Mouse (Mus musculus): ENCODE measurements around the gene Scimp.
"Not testable (repeated sequence)": the region's sequence is repeated elsewhere in the genome, so short reads cannot be mapped to it uniquely, and the experiment has no call there.

Gene Scimp

DNA sequence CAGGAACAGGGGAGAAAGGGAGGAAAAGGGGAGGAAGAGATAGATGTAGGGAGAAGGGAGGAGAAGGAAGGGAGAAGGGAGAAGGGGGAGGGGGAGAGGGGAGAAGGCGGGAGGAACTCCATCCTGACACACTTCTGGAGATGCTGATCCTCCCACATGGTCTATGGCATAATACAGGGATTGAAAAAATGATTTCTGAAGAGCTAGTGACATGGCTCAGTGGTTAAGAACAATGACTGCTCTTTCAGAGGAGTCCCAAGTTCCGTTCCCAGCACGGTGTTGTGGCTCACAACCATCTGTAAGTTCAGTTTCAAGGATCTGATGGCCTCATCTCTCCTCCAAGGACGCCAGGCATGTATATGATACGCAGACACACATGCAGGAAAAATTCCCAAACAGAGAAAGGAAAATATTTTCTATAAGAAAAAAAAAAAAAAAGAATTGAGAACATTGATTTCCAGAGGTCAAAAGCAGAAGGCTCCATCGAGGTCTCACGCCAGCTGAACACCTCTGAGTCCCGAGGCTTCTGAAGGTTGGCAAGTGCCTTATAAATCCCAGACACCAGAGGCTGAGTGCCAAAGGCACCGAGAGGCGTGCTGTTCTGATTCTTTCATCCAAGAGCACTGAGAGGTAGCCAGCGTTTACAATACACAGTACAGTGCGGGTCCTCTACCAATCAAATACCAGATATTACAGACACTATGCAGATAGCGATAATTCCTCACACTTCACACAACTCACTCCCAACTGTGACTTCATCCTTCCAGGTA lies 730 bp downstream of the Scimp start:
- DNase-seq: no peak

DNA sequence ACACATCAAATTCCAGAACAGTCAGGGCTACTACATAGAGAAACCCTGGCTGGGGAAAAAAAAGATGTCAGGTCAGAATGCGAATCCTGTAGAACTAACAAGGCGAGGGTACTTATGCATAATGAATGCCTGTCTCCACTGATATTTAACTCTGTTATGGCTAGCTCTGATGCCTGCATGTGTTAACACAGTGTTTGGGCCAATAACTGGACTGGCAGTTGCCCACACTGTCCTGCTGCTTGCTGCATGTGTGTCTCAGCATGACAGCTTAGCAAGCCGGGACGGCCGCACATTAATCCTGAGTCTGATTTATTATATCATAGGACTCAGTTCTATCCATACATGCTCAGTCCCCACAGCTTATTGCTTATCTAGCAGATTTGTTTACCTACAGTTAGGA lies 1.3 kb downstream of the Scimp start:
- no peak for DNase-seq

DNA sequence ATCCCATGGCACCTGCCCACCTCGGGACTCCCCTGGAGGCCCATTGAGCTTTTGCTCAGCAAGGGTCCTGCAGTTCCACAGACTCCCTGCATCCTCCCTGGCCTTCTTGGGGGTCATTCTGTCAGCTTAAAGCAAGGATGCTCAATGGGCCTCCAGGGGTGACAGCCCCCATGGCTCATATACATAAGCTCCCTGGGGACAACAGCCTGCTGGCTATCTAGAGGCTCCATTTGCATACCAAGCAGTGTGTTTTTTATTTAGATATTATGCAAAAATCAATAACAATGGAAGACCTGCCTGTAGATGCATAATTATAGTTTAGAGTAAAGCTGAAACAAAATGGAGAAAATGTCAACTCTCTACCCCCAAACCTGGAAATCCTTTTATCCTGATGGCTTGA lies 3.4 kb downstream of the Scimp start:
- DNase-seq: no peak

DNA sequence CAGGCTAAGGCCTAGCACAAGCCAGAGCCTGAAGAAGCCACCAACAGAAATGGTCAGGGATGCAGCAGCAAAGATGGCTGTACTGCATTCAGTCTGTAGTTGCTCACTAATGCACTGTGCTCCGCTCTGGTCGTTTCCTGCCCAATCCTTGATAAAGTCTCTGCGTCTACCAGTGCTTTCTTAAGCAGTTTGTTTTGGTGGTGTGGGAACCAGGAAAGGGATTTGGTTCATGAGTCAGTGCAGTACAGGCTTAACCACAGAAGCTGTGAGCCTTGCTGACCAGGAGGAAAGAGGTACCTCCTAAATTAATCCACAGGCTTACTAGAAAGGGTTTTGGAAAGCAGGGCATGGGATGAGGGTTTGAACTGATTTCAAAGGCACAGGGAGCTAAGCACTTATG lies 4.3 kb downstream of the Scimp start:
- no peak for DNase-seq

DNA sequence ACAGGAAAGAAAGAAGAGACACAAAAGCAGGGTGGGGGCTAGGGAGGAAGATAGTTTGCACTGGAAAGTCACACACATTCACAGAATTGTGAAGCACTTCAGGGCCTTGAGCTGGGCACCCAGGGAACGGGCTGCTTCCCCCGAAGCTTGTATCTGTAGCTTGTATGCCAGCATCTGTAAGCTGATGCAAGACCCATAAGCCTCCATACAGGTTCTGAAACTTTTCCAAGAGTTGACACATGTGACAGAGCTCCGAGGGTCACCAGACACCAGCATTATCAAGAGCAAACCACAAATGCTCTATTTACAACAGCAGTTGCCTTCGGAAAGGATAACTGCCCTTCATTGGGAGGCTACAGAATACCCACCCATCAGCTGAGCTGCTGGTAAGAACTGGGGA lies 4.8 kb downstream of the Scimp start:
- no peak for DNase-seq

DNA sequence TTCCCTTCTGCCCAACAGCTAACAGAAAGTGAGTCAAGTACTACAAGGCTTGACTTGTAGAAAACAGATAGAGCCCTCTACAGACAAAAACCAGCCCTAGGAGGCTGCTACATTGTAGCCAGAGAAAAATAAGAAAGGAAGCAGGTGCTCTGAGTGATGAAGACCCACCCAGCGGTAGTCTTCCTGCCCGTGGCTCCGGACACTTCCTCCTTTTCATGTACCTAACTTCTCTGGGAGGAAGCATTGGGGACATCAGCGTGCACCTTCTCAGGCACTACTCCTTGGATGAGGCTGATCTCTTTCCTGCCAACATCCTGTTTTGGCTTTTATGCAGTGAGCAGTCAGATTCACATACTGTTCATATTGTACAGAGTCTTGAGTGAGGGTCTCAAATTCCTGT lies 5.7 kb downstream of the Scimp start:
- no peak for DNase-seq

DNA sequence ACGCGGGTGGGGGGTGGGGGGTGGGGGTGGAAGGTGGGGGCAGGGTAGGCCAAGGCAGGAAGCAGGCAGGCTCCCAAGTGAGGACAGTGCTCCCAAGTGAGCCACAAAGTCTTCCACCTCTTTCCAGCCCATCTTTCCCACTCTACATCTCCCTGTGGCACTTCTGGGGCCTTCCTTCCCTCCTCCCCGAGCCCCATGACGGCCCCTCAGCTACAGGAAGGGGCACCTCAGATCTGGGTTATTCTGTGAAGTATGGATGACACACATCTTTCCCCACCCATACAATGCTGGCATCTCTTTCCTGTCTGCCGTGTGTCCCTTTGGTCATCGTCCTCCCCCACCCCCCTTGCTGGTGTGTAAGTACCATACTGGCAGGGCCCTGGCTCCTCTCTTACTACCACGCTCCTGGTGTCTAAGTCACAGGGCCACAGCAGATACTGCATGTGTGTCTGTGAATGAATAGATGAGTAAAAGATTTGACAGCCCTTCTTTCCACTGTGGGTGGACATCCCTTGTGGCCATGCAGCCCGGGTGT lies 6.7 kb downstream of the Scimp start:
- no peak for DNase-seq

DNA sequence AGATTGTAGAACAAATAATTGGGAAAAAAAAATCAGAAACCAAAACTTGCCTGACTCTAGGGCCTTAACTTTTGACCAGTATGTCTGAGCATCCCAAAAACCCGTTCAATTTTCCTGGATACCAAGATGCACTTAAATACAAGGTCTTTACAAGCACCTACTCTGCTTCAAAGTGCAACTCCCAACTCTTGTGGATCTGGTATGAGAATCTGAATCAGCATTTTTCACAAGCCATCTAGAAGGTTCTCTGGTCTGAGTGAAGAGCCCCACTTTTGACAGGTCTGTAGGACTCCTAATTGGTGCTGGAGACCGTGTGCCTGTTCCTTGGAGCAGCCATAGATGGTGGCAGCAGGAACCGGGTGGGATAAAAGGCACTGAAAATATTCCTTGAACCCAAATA lies 8.0 kb downstream of the Scimp start:
- DNase-seq: no peak

DNA sequence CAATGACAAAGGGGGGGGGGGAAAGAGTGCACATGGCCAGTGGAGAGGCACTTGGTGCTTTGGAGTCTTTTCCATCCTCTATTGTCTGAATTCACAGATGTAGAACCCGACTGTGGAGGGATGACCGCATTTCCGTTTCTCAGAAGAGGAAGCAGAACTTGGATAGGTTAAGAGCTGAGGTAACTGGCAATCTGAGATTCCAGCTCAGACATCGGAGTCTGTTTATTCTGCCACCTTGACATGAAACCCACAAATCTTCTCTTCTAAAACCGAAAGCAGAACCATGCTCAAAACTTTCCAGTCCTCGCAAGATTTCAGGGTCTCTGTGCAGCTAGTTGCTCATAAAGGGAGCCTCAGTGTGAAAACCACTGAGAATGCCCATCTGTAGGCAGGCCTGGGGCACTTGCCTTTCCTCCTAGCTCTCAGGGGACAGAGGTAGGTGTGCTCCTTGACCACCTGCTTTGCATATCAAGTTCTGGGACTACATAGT lies 8.6 kb downstream of the Scimp start:
- DNase-seq: no peak

DNA sequence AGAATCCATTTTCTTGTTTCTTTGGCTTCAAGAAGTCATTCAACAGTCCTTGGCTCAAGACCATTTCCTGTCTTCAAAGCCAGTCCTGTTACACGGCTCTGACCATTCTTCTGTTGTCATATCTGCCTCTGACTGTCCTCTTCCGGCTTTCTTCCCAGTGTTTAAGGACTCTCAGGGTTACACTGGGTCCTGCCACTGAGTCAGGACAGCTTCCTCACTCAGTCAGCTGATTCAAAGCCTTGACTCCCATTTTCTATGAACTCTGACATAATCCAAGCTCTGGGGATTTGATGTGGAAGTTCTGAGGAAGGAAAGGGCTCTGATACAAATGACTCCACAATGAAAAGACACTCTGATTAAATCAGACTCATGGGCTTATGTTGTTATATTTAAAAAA lies 9.5 kb downstream of the Scimp start:
- DNase-seq: no peak

DNA sequence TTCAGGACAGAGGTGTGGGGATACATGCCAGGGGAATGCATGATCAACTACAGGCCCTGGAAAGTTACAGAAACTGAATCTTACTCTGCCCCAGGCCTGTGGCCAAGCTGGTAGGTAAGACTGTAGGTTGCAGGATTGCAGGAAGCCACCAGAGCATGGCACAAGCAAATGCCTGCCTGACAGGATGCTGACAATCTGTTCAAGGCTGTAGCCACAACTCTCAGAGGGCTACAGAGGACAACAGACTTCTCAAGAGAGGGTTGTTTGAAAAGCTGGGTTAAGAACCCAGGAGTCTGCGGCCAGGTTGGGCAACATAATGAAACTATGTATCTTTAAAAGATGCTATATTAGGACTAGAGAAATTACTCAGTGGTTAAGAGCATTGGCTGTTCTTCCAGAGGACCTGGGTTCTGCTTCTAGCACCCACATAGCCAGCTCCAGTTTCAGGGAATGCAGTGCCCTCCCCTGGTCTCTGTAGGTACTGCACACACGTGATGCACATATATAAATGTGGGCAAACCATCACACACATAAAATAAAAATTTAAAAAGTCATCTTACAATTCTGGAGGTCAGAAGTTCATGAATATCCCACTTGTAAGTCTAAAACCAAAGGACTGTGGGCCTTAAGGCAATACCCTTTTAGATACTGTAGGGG lies 10.1 kb downstream of the Scimp start:
- no peak for DNase-seq

DNA sequence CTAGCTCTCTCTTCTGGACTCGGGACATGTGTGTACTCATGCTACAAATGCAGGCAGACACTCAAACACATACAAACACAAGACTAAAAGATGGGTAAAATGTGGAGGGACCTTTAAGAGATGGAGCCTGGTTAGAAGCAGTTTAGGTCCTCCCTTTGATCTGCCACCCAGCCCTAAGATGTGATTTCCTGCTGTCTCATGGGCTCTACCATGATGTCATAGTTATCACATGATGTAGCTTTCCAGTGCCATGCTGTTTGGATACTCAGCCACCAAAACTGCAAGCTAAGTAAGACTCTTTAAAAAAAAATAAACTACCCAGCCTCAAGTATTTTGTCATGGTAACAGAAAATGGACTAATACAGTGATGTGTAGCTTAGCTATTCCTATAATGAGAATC lies 20.0 kb downstream of the Scimp start:
- DNase-seq: no peak

DNA sequence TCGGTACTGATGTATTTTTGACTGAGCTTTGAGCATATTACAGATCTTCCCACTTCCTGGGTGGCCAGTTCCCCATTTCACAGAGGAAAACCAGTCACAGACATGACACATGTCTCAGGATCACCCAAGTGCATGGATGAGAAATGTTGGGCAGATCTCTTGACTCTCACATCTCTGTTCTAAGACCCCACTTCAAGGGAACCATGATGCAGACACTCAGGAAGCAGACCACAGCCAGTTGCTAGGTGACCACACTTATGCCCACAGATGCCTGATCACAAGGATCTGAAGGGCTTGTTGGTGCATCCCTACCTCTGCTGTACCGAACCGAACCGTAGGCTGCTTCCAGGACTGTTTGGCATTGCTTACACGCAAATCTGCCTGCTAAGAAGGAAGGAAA lies 20.7 kb downstream of the Scimp start:
- DNase-seq: no peak

DNA sequence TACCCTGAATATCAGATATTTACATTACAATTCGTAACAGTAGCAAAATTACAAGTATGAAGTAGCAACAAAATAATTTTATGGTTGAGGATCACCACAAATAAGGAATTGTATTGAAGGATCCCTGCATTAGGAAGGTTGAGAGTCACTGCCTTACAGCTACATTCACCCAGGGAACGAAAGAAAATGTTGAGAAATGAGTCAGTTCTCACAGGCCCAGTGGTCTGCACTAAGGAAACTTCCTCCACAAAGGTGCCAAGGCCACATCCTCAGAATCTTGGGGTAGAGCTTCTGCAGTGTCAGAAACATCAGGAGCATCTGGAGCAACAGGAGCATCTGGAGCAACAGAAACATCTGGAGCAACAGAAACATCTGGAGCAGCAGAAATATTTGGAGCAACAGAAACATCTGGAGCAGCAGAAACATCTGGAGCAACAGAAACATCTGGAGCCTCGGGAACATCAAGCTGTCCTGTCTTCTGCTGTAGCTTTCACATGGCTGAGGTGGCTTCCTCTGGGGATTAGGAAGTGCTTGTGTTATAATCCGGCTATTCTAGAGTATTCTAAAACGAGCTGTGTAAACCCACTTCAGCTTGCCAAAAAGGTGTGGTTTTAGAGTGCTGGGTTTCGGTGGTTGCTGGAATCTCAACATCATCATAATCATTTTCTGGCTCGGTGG lies 21.4 kb downstream of the Scimp start:
- no peak for DNase-seq

DNA sequence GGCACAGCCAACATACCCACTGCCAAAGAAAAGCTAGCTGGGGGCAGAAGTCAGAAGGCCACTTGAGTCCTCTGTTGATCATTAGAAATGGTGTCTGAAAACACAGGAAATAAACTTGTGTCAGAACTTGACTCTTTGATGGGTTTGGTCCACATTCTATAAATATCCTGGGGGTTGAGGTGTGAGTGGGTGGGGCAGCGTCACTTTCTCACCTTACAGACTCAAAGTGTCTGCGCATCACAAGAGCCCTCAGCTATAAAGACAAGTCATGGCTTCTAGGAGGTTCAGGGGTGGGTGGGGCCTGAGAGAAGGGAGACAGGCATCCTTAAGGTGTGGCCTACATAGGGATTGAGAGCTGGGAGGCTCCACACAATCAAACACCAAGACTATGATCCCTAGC lies 22.0 kb downstream of the Scimp start:
- no peak for DNase-seq

DNA sequence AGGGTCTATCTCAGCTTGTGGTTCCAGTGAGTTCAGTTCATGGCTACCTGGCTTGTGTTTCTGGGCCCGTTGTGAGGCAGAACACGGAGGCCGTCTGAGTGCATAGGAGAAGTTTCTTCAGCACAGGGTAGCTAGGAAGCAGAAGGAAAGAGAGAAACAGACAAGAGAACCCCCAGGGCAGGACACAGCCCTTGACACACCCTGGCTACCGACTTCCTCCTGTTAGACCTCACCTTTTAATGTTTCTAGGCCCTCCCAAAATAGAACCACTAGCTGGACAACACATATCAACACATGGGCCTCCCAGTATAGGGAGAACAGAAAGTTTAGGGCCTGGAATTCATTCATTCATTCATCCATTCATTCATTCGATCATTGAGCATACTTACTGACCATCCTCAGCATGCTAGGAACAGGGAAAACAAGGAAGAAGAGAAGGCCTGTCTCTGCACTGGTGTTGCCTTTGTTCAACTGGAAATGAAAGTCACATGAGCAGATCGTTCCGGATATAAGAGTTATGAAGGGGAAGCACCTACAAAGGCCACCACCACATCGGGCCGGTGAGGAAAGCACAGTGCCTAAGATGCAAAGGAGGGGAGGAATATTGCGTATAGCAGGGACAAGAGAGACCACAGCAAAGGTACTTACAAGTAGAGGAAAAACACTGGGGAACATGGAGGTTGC lies 23.3 kb downstream of the Scimp start:
- no peak for DNase-seq

DNA sequence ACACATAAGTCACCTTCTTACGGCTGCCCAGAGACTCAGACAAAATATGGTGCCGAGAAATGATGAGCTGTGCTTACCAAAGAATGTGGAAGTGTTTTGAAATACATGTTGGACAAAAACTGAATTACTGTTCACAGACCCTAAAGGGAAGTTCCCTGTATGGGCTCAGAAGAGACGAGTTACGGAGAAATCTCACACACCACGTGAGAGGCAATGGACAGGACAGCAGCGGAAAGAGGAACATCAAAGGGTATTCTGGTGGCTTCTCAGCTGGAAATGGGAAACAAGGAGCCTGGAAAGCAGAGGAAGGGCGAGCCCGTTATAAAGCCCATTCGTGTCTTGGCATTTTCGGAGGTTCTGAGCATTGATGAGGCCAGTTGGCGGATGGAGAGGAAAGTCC lies 25.3 kb downstream of the Scimp start:
- DNase-seq: no peak

DNA sequence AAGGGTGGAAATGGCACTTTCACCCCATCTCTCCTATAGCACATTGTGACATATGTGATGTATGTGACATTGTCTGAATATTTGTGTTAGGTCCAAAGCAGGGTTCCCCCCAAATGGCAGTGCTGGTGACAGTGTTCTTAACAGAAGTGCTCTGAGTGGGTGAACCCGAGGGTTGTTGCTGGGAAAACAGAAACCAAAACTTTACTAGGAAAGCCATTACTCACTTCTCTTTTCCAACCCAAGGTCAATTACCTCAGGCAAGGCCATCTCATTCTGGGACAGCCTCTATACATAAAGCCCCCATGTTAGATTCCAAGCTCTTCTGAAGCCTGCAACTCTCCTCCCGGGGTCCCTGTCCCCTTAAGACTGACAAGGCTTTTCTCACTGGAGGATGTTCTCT lies 26.5 kb downstream of the Scimp start:
- no peak for DNase-seq

DNA sequence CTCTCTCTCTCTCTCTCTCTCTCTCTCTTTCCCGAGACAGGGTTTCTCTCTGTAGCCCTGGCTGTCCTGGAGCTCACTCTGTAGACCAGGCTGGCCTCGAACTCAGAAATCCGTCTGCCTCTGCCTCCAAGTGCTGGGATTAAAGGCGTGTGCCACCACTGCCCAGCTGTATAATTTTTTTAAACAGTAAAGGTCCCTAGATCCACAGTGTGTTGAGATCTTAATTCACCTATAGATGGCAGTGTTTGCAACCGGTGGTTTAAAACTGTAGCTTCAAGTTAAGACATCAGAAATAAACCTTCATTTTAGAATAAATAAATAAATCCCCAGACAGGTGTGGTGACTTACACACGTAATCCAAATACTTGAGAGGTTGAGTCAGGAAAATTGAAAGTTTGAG lies 34.3 kb downstream of the Scimp start:
- DNase-seq: not testable (repeated sequence)

DNA sequence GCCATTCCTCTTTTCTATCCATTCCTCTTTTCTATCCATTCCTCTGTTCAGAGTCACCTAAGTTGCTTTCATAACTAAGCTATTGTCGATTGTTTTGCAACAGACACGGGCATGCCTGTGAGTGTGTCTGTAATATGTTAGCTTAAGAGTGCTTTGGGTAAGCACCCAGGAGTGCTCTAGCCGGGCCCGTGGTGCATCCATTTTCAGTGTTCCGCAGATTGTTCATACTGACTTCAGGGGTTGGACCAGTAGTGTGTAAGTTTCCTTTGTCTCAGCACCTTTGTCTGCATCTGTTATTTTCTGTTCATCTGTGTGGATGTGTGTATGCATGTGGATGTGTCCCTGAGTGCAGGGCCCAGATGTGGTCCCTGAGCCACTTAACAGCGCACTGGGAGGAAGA lies 34.8 kb downstream of the Scimp start:
- DNase-seq: no peak

DNA sequence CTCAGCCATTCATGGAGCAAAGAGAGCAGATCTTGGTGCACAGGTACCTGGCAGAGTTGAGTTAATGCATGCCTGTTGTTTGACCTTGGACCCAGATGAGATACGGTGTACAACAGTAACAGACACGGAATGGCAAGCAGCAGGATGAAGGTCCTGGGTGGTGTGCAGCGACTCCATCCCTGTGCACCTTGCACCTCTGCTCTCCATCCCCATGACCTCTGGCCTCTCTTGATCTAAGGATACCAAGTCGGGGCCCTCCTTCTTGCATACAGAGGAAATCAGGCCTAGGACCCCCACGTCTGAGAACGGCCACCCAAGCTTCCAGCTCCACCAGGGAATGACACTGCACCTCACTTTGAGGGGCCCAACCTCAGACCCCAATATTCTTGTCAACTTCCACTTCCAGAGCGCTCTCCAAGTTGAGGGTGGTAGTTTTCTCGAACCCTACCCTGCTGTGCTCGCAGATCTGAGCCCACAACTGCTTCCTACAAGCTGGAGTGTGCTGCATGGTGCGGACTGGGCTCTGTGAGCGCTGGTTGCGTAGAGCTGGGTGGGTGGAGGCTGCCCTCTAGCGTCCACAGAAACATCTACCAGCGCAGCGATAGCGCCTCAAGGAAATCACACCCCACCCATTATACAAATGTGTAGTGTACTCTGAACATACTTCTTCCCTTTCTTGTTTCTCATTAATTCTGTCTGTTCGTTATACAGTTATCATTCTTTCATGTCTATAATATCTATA lies 35.4 kb downstream of the Scimp start:
- DNase-seq: peak; percentile 49

DNA sequence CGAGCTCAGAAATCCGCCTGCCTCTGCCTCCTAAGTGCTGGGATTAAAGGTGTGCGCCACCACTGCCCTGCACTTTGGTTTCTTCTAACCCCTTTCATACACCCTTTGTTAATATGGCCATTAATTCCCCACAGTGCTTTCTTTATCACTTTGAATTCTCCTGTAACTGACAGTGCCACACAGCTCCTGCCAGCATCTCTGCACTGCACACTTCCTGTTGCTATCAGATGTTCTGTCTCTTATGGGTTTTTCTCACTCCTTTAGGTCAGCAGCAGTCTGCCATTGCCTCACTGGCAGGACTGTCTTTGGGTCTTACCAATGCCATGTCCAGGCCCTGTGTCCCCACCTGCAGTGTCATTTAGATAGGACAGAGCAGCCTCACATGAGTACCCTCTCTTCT lies 41.6 kb downstream of the Scimp start:
- no peak for DNase-seq
